Mouse (Mus musculus): Measurements from ENCODE around the gene Myl6b.

Myl6b gene

DNA sequence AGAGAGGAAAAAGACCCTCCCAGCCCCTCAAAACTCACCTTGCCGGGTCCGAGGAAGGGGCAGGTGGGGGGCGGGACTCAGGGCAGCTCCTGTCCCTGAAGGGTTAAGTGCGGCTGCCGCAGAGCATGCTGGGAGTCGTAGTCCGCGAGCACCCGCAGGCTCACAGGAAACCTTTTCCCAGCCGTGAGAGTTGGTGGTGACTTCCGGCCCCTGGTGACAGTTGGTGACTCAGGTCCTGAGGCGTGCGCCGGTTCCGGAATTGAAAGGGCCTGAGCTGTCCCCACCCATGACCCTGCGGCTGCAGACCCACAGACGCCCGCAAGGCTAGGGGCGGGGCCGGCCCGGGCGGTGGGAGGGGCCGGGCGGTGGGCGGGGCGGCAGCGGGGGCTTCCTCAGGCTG lies at the start of gene Myl6b:
Gene Myl6b (minus strand): TSS at position 96 of the 400 bp plus-strand sequence.
- DNase-seq (ENCODE audit: low spot score): peak; percentile 99

DNA sequence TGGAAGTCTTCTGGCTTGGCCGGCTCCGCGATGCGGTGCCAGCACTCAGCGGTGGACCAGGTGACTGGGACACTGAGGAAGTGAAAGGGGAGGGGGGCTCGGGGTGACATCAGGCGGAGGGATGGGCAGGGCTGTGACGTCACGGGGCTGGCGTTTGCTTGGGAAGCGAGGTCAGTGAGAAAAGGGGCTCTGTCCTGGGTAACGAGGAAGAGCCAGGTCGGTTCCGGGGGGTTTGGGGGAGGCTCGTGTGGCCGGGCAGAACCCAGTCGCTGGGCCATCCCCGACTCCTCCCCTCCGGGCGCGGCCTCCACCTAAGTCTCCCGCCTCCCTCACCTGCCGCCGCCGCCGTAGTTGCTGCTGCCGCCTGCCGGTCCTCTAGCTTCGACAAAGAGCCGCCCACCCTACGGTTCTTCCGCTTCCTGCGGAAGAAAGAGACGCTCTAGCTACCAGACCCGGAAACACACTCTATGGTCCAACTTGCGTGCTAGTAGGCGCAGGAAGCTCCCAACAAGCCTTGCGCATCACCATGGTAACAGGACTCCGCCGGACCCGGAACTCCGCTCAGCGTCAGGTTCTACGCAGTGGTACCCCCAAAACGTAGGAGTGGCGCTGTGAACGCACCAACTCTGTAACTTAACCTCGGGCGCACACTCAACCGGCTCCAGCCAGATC lies 49.0 kb upstream of the Myl6b start, which contains the start of gene Zc3h10:
Gene Zc3h10 (minus strand): TSS at position 414 of the 672 bp plus-strand sequence.
- peak; percentile 98 for DNase-seq (ENCODE audit: low spot score)

DNA sequence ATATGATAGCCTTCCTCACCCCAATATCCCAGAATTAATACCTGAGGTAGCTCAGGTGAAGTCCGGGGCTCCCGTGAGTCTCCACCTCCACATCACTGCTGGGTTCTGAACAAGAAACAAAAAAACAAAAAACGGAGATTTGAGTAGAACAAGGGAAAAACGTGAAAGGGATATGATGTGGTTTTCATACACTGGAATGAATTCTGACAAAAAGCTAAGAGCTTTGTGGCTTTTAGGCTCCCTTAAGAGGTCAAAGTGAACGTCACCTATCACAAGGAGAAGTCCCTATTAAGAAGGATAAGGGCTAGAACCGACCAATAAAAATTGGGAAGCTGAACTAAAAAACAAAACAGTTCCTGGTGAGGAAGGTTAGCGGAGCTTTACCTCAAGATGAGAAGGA lies 48.3 kb upstream of the Myl6b start:
- DNase-seq (ENCODE audit: low spot score): no peak

DNA sequence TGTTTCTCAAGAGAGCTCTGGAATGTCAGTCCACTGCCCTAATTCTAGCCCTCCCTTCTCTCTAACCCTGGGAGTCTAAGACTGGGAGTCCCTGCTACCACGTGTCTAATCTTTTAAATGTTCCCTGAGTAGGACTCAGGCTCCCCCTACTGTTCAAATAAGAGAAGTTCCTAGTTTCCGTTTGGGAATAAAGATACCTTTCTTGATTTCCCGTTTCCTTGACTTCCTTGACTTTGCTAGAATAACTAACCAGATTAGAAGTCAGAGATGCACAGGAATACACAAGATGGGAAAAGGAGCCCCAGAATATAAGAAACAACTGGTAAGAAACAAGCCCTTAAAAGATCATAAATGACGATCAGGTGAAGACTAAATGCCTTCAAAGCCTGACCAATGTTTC lies 47.9 kb upstream of the Myl6b start:
- DNase-seq (ENCODE audit: low spot score): peak; percentile 68

DNA sequence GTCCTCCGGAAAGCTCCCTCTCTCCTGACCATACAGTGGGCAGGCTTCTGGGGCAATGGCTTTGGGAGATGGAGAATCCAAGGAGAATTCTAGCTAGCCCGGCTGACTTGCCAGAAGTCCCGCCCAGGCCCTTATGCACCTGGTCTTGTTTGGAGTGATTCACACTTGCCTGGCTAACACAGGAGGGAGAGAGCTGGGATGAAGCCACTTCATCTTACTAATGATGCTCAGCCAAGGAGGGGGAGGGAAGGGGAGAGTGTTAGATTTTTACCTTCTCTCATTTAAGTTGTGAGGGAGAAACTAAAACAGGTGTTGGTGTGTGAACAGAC lies 47.0 kb upstream of the Myl6b start:
- no peak for DNase-seq (ENCODE audit: low spot score)

DNA sequence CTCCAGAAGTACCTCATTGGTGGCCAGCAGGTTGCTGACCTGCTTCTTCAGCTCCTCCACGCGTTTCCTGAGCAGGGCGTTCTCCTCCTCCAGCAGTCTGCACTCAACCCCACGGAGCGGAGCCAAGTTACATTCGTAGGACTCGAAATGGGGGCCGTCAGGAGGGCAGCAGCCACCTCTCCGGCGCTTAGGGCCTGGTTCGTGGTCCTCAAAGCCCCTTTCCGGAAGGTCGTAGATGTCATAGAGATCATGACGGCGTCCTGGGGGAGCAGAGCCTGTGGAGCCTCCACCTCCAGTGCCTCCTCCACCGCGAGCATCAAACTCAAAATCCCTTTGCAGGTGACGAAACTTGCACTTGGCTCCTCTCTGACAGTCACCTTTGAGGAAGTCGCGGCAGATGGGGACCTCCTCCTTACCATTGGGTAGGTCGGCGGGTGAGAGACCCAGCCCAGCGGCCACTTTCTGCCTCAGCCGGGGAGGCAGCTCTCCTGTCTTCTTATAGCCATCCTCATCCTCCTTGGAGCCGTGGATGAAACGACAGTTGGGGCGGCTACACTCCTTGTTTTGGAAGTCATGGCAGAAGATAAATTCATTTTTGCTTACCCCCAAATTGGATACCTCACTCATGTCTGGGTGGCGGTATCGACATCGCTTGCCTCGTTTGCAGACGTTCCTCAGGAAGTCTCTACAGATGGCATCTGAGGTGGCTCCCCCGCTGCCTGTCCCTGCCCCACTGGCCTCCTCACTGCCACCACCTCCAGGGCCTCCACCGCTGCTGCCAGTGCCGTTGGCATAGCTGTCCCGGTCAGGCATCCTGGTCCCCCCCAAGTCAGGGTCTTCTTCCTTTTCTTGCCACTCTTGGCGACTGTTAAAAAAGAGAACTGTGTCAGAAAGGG lies 46.4 kb upstream of the Myl6b start:
- DNase-seq (ENCODE audit: low spot score): no peak

DNA sequence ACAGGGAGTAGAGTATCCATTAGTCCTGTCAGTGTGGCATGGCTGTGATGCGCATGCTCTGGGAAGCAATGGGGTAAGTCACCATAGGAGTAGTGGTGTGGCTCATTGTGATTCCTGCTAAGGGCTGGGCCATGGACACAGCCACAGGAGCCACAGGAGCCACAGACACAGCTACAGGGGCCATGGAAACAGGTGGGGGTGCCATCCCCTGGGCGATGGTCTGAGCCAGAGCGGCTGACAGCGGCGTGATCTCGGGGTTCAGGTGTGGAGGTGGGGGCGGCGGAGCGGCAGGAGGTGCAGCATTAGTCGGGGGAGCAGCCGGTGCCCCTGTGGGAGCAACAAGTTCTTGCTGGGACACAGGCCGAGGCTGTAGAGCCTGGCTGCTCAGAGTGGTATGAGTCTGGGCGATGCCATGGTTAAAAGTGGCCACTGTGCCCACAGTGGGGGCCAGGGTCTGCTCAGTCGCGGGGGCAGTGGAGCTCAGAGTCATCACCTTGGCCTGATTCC lies 45.7 kb upstream of the Myl6b start:
- DNase-seq (ENCODE audit: low spot score): no peak

DNA sequence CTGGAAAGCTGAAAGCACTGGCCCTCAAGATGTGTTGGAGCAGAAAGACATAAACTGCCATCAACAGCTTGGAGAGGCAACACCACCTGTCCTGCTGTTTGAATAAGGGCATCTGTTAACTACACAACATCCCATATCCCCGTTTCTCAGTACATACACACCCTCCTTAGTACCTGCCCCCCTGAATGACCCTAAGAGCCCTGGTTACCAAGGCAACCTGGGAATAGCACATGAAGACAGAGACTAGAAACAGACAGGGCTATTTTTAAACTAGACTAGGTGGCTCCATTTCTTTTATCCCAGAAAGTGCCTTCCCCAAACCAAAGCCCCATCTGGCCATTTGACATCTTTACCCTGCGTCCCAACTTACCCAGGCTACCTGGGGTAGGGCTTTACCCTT lies 44.6 kb upstream of the Myl6b start:
- DNase-seq (ENCODE audit: low spot score): no peak

DNA sequence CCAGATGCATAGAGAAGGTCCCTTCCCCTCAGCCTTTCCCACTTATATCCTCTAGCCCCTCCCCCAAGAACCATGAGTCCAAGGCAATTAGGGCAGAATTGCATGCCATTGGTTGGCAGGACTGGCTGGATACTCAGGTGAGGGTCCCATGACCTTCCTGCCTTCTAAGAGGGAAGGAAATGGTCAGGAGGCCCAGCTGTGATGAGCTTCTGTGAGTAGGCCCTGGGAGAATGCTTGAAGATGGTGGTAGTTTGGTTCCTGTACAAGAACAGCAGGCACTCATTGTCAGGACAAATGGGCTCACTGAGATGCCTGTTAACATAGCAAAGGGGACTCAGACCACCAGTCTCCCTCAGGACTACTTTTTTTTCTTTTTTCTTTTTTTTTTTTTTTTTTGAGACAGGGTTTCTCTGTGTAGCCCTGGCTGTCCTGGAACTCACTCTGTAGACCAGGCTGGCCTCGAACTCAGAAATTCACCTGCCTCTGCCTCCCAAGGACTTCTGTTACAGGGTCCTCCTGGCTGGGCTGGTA lies 39.9 kb upstream of the Myl6b start:
- DNase-seq (ENCODE audit: low spot score): no peak

DNA sequence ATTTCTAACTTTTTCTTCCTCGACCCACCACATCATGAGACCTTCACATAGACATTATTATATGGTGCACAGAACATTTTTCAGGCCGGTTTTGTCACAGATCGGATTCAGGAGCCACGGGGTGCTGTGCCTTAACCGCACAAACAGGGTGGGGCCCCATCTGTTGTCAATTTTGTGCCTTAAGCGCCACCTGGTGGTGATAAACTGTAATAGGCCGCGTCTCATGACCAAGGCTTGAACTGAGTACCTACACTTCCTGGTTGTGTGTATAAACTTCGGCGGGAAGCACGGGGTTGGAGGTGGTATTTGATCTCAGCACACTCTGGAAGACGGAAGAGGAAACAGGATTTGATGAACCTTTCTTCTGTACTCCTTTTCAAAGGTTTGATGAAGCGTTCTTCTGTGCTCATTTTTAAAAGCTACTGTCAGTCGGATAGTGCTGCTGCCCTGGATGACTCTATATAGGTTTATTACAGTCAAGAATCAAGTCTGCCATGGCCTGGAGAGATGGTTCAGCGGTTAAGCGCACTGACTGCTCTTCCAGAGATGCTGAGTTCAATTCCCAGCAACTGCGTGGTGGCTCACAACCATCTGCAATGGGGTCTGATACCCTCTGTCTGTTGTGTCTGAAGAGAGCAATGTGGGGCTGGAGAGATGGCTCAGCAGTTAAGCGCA lies 37.9 kb upstream of the Myl6b start:
- peak; percentile 96 for DNase-seq (ENCODE audit: low spot score)

DNA sequence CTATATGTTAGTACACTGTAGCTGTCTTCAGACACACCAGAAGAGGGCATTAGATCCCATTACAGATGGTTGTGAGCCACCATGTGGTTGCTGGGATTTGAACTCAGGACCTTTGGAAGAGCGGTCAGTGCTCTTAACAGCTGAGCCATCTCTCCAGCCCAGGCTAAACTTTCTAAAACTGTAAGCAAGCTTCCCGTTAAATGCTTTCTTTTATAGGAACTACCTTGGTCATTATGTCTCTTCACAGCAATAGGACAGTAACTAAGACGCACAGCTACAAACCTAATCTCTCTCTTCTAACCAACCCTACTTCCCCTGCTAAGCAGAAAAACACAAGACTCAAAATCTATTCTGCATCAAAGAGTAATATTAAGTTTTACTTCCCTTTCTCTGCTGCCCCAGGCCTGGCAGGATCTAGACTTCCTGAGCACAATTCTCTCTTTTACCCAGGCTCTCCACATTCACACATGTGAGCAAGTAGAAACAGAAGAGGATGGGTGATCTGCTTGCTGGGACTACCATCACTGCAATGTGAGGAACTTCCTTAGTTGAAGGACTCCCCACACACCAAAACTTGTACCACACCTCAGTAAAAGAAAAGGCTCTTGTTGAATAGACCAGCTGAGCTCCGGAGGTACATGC lies 37.3 kb upstream of the Myl6b start:
- DNase-seq (ENCODE audit: low spot score): peak; percentile 23

DNA sequence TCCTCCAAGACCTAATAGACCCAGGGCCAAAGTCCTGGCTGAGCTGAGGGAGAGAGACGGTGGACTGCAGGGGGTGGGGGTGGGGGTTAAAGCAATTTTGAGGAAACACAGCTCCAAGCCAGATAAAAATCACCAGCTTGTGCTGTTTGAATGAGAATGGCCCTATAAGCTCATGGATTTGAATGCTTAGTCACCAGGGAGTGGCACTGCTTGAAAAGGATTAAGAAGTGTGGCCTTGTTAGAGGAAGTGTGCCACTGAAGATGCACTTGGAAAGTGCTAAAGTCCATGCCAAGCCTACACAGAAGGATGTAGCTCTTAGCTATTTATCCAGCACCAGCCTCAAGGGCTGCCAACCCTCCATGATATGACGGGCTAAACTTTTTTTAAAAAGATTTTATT lies 36.7 kb upstream of the Myl6b start:
- DNase-seq (ENCODE audit: low spot score): no peak

DNA sequence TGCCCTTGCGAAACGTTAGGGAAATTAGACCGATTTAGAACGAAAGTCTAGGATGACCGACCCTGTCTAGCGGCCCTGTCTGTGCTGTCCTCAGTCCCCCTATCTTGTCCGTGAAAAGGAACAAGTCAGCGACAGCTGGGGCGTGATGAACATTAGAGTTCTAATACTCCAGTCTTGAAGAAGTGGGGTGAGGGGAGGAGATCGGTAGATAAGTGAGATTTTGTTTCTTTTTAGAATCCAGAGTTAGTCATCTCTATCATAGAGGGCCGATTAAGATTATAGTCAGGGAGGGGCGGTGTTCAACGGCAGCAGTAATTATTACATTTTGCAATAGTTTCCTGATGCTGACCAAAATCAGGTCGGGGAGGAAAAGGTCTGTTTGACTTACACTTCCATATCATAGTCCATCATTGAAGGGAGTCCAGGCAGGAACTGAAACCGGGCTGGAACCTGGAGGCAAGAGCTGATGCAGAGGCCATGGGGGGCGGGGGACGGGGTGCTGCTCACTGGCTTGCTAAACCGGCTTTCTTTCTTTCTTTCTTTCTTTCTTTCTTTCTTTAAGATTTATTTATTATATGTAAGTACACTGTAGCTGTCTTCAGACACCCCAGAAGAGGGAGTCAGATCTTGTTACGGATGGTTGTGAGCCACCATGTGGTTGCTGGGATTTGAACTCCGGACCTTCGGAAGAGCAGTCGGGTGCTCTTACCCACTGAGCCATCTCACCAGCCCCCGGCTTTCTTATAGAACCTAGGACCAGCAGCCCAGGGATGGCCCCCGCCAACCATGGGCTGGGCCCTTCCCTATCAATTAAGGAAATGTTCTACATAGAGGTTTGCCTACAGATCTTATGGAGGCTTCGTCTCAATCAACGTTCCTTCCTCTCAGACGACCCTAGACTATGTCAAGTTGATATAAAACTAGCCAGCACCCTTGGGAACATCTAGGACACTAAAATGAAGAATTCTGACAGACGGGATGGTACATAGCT lies 28.2 kb upstream of the Myl6b start:
- DNase-seq (ENCODE audit: low spot score): no peak

DNA sequence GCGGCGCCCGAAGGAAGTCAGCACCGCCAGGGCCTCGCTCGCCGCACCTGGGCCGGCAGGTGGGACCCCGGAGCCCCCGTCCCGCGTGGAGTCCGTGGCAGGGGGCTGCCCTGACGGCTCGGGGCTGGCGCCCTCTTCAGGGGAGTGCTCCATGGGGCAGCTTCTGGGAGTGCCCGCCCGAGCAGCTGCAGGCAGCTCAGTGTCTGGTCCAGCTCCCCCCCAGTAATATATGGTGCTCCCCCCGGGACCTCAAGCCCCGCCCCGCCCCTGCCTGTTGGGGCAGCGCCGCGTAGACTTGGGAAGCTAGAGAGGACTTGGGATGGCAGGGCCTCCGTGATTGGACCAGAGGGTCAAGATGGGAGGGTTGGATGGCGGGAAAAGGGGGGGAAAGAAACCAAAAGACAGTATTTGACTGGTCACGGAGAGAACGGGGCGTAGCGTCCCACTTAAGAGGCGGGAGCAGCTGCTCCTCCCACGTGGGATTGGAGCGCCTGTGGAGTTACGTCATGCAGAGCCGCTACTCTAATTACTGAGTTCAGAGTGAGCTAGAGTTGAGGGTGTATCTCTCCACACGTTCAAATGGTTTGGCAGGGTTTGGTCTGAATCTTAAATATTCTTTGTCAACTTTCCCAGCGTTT lies 27.3 kb upstream of the Myl6b start, which contains the start of gene Esyt1:
Gene Esyt1 (minus strand): TSS at position 201 of the 638 bp plus-strand sequence.
- peak; percentile 99 for DNase-seq (ENCODE audit: low spot score)

DNA sequence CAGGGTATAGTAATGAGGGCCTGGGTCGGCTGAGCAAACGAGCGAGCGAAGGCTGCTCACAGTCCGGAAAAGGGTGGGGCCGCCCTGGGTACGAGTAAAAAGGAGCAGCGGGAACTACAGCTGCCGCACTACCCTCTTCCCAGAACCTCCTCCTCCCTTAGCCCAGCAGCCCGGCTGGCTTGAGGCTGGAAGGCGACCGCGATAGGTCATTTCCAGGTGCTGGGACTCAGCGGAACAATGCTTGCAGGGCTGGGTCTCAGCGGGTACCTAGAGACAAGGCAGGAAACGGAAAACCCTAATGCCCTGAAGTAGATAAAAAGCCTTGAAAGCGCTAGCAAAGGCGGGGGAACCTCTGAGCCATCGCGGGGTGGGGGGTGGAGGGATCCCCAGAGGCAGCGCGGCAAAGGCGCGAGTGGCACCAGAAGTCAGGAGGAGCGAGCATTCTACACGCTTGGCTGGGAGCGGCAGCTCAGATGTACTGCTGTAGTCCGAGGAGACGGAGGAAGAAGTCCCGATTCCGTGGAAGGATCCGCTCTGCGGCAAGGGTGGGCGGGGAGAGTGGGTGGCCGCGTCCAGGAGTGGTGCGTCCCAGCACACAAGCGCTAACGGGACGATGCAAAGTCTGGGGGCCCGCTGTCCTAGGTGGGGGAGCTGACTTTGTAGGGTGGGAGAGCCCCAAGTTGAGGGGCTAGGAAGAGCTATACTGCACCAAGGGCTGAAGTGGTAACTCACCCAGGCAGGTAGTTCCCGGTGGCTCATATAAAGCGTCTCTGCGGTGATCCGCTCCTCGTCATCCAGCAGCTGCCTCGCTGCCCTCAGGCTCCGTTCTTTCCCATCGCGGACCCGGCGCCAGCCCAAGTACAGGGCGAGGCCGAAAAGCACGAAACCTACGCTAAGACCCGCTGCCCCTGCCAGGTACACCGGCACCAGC lies 26.5 kb upstream of the Myl6b start:
- peak; percentile 50 for DNase-seq (ENCODE audit: low spot score)

DNA sequence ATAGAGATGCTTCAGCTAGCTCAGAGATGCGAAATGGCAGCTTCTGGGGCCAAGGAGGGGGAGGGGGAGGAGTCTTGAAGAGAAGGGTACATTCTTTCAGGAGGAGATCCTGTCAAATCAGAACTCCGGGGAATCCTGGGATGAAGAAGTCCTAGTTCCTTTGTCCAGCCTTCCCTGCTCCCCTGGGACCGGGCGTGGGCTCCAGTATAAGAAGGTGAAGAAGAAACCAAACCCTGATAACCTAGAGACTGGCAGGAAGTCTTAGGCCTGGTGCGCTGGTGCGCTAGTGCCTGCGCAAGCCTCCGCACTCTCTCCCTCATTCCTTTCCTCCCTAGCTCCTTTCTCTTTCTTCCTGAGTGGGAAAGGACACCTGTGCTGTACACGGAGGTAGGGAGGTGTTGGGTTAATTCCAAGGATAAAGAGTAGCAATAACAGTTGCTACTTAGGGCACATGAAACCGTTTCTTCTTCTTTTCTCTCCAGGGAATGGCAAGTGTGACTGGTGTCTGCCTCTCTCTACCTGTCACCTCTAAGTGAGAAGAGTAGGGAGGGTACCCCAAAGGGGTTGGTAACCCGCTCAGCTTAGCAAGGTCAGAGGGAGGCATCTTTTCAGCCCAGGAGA lies 25.7 kb upstream of the Myl6b start:
- DNase-seq (ENCODE audit: low spot score): no peak

DNA sequence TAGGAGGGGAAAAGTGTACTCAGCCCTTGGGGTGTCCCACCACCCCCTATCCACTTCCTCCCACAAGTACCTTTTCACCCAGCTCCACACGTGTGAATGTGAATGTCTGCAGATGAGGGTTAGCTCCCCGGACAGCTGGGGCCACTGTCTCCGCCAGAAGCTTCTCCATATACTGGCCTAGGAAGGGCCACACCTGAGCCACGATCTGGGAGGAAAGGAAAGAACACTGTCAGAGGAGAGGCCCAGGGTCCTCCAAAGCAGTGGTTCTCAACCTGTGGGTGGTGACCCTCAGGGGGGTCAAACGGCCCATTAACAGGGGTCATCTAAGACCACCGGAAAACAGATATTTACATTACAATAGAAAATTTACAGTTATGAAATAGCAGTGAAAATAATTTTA lies 23.9 kb upstream of the Myl6b start:
- DNase-seq (ENCODE audit: low spot score): no peak

DNA sequence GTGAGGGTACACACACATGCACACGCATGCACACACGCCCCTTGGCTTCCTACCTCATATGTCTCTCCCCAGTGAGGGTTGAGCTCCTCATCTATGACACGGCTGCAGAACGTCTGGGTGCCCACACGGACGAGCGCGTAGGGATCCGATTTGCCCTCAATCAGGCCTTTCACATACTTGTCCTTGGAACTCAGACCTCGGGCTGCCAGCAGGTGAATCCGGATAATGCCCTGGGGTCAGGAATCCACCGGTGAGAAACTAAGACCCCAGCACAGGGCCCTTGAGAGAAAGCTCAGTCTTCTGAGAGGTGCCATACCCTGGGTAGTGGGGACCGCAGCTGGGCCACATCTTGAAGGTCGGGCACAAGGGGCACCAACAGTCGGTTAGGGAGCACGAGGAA lies 22.1 kb upstream of the Myl6b start:
- DNase-seq (ENCODE audit: low spot score): no peak

DNA sequence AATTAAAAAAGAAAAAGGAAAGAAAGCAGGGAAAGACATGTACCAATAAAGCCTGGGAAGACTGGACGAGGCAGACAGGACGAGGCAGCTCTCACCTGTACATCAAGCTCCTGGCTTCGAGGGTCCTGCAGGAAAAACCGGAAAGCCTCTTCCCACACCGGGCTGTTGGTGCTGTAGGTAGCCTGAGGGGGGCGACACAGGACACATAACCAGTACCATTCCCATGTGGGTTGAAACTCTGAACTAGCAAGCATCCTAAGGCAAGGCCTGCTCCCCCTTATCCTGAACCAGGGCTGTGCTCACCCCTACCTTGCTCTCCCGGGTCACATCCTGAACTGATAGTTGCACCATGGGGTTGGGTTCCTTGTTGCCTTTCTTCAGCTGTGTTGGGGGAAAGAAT lies 20.3 kb upstream of the Myl6b start:
- peak; percentile 65 for DNase-seq (ENCODE audit: low spot score)
